Mouse (Mus musculus) MEL (cell line): ENCODE measurements at regions not wholly inside any gene's neighbourhood (a gene's known extent, or its start where the extent isn't known, plus 50 kb on each side); places are given as distances from the start of the nearest gene placed in this dataset.

Source experiments
- DNase-seq: peaks from one replicate; pipeline ENCODE4 v3.0.0; 2011; ENCODE audit warnings: low read depth, low spot score
- H3K27ac ChIP-seq: 2 replicates; pipeline ENCODE4 v1.5.1; 2012; ENCODE audit warnings: low read depth, mild to moderate bottlenecking, control low read depth, low read length, moderate library complexity; ENCODE audit not compliant: control insufficient read depth
- H3K27me3 ChIP-seq, 2 experiments: fragments of 150-350 bp in 1 of 2; sonication (generic) in 1 of 2; 2 replicates each; pipeline ENCODE4 v1.6.1; 2012; ENCODE audit warnings: low read length in 2 of 2, mild to moderate bottlenecking in 2 of 2, improper control_type of control experiment in 1 of 2, moderate library complexity in 1 of 2; ENCODE audit not compliant: insufficient read depth in 2 of 2, control insufficient read depth in 1 of 2
- H3K36me3 ChIP-seq, 2 experiments: 2 replicates each; pipeline ENCODE4 v1.6.1; 2012 to 2014; ENCODE audit warnings: low read length in 2 of 2, improper control_type of control experiment in 1 of 2, inconsistent platforms in 1 of 2, mild to moderate bottlenecking in 1 of 2; ENCODE audit not compliant: insufficient read depth in 2 of 2, control insufficient read depth in 1 of 2
- H3K4me1 ChIP-seq, 2 experiments: fragments of 150-350 bp in 1 of 2; sonication (generic) in 1 of 2; 2 replicates each; pipeline ENCODE4 v1.6.1; 2012; ENCODE audit warnings: low read length in 2 of 2, improper control_type of control experiment in 1 of 2, mild to moderate bottlenecking in 1 of 2; ENCODE audit not compliant: insufficient read depth in 2 of 2, control insufficient read depth in 1 of 2
- H3K4me3 ChIP-seq, 2 experiments: fragments of 150-350 bp in 1 of 2; sonication (generic) in 1 of 2; 2 replicates each; pipeline ENCODE4 v1.5.1; 2012; ENCODE audit warnings: low read depth in 2 of 2, low read length in 2 of 2, mild to moderate bottlenecking in 2 of 2, moderate library complexity in 2 of 2, control low read depth in 1 of 2, improper control_type of control experiment in 1 of 2; ENCODE audit not compliant: control insufficient read depth in 1 of 2, insufficient read depth in 1 of 2
- H3K79me2 ChIP-seq: 2 replicates; pipeline ENCODE4 v1.6.1; 2012; ENCODE audit warnings: mild to moderate bottlenecking, low read length, moderate library complexity; ENCODE audit not compliant: control insufficient read depth, poor library complexity, insufficient read depth
- H3K9ac ChIP-seq: 2 replicates; pipeline ENCODE4 v1.6.1; 2012; ENCODE audit warnings: low read depth, mild to moderate bottlenecking, control low read depth, low read length, moderate library complexity; ENCODE audit not compliant: control insufficient read depth, poor library complexity, severe bottlenecking
- H3K9me3 ChIP-seq: fragments of 150-350 bp; sonication (generic); replicated peaks from 2 replicates; pipeline ENCODE4 v1.6.1; 2012; ENCODE audit warnings: mild to moderate bottlenecking, low read length, improper control_type of control experiment, moderate library complexity; ENCODE audit not compliant: insufficient read depth
- CHD2 ChIP-seq: IDR thresholded peaks from 2 replicates; pipeline ENCODE4 v1.6.1; 2011; ENCODE audit warnings: low read length, improper control_type of control experiment
- E2F4 ChIP-seq: IDR thresholded peaks from 2 replicates; pipeline ENCODE4 v1.6.1; 2011; ENCODE audit warnings: low read depth, low read length, improper control_type of control experiment, borderline replicate concordance
- EP300 ChIP-seq, 2 experiments: IDR thresholded peaks; 2 replicates each; pipeline ENCODE4 v1.6.1; 2011; ENCODE audit warnings: improper control_type of control experiment in 2 of 2, low read length in 2 of 2, low read depth in 1 of 2, mild to moderate bottlenecking in 1 of 2
- GABPA ChIP-seq: IDR thresholded peaks from 2 replicates; pipeline ENCODE4 v1.6.1; 2012; ENCODE audit warnings: low read depth, mild to moderate bottlenecking, inconsistent platforms, low read length, improper control_type of control experiment, moderate library complexity
- MYC ChIP-seq: IDR thresholded peaks from 2 replicates; pipeline ENCODE4 v1.6.1; 2011; ENCODE audit warnings: low read depth, mild to moderate bottlenecking, low read length, improper control_type of control experiment, moderate library complexity
- NRF1 ChIP-seq: IDR thresholded peaks from 2 replicates; pipeline ENCODE4 v1.6.1; 2014; ENCODE audit warnings: low read depth, mild to moderate bottlenecking, inconsistent platforms, low read length, improper control_type of control experiment, moderate library complexity; ENCODE audit not compliant: poor library complexity, insufficient read depth, severe bottlenecking
- POLR2A ChIP-seq, 2 experiments: IDR thresholded peaks; 2 replicates each; pipeline ENCODE4 v1.6.1; 2011 to 2012; ENCODE audit warnings: low read length in 2 of 2, mild to moderate bottlenecking in 2 of 2, control low read depth in 1 of 2, improper control_type of control experiment in 1 of 2, low read depth in 1 of 2, moderate library complexity in 1 of 2; ENCODE audit not compliant: control insufficient read depth in 1 of 2, insufficient read depth in 1 of 2, poor library complexity in 1 of 2
- POLR2AphosphoS5 ChIP-seq: IDR thresholded peaks from 2 replicates; pipeline ENCODE4 v1.6.1; 2012; ENCODE audit warnings: low read depth, borderline replicate concordance, mild to moderate bottlenecking, inconsistent platforms, low read length, moderate library complexity, mixed read lengths
- RAD21 ChIP-seq: IDR thresholded peaks from 2 replicates; pipeline ENCODE4 v1.6.1; 2011; ENCODE audit warnings: mild to moderate bottlenecking, low read depth, low read length, improper control_type of control experiment
- SIN3A ChIP-seq: IDR thresholded peaks from 2 replicates; pipeline ENCODE4 v1.6.1; 2012; ENCODE audit warnings: low read length, improper control_type of control experiment, inconsistent platforms
- TAL1 ChIP-seq: IDR thresholded peaks from 2 replicates; pipeline ENCODE4 v1.6.1; 2012; ENCODE audit warnings: mild to moderate bottlenecking, inconsistent platforms, low read length, moderate library complexity, mixed read lengths
- TBP ChIP-seq: IDR thresholded peaks from 2 replicates; pipeline ENCODE4 v1.8.0; 2011; ENCODE audit warnings: low read depth, low read length, improper control_type of control experiment
- USF2 ChIP-seq, 2 experiments: IDR thresholded peaks; 2 replicates each; pipeline ENCODE4 v1.6.1; 2011 to 2012; ENCODE audit warnings: improper control_type of control experiment in 2 of 2, low read length in 2 of 2, borderline replicate concordance in 1 of 2, inconsistent platforms in 1 of 2, low read depth in 1 of 2, mild to moderate bottlenecking in 1 of 2; ENCODE audit not compliant: insufficient read depth in 1 of 2
- ZKSCAN1 ChIP-seq: IDR thresholded peaks from 2 replicates; pipeline ENCODE4 v1.6.1; 2012; ENCODE audit warnings: low read depth, mild to moderate bottlenecking, inconsistent platforms, low read length, improper control_type of control experiment, moderate library complexity
- ZMIZ1 ChIP-seq: IDR thresholded peaks from 2 replicates; pipeline ENCODE4 v1.6.1; 2012; ENCODE audit warnings: low read depth, mild to moderate bottlenecking, inconsistent platforms, low read length, improper control_type of control experiment, moderate library complexity
- ZNF384 ChIP-seq: IDR thresholded peaks from 2 replicates; pipeline ENCODE4 v1.6.1; 2012; ENCODE audit warnings: low read depth, mild to moderate bottlenecking, inconsistent platforms, low read length, improper control_type of control experiment

GRCm38 (mm10) chr5:111671762-111672161 lies 62.0 kb upstream of the Gm26897 start:
- H3K36me3 ChIP-seq: no peaks in the 10 kb centered on the region
- TF ChIP-seq CHD2: no peak
- TF ChIP-seq USF2 (IDR thresholded peaks at IDR 0.05; ENCODE audit: borderline replicate concordance in 1 of 2, insufficient read depth in 1 of 2, low read depth in 1 of 2, low read length in 2 of 2): no peak
- no peak for TF ChIP-seq MYC
- no peak for DNase-seq
- no peak overlapping the region for H3K27ac ChIP-seq
- H3K9ac ChIP-seq: no peak overlapping the region
- H3K9me3 ChIP-seq: no peaks in the 10 kb centered on the region
- H3K27me3 ChIP-seq: no peaks in the 10 kb centered on the region
- H3K4me1 ChIP-seq: no peaks in the 10 kb centered on the region
- H3K4me3 ChIP-seq: no peak overlapping the region
- no peaks in the 10 kb centered on the region for H3K79me2 ChIP-seq

DNA sequence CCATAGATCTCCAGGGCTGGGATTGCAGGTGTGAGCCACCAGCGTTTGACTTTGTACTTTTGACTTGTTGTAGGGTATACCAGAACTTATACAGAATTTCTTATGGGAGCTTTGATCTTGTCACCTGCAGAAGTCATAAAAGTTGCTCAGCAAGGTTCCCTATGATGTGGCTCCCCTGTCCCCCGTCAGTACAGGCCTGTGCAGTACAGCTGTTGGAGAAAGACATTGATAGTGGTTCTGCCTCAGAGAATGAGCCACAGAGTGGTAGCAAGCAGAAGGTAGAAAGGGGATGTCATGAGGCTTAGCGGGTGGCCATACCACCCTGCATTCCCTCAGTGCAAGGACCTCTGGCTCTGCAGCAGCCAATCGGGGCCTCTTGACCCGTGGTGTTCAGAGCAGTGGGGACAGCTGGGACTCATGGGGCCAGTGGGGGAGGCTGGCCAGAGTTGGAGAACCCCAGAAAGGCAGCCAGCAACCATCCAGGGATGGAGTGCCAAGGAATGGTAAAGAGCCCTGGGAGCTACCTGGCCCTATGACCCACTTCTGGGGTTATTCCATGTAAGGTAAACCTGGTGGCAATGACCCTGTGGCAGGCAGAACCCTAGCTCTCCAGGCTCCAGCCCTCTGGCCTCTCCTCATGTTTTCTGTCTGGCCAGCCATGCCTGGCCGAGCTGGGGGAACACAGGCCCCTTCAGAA lies 58.6 kb upstream of the Gm26897 start:
- H3K4me1 ChIP-seq: no peaks in the 10 kb centered on the region
- H3K27ac ChIP-seq: no peak overlapping the region
- DNase-seq: no peak
- no peaks in the 10 kb centered on the region for H3K79me2 ChIP-seq
- H3K27me3 ChIP-seq: no peaks in the 10 kb centered on the region
- H3K36me3 ChIP-seq: no peaks in the 10 kb centered on the region
- H3K9ac ChIP-seq: no peak overlapping the region
- H3K4me3 ChIP-seq: no peak overlapping the region
- no peaks in the 10 kb centered on the region for H3K9me3 ChIP-seq
- TF ChIP-seq POLR2AphosphoS5 (no peak), E2F4 (no peak), CHD2 (no peak), POLR2A (IDR thresholded peaks at IDR 0.05; ENCODE audit: control insufficient read depth in 1 of 2, insufficient read depth in 1 of 2, low read depth in 1 of 2, low read length in 2 of 2, poor library complexity in 1 of 2) (no peak), ZKSCAN1 (no peak), SIN3A (no peak), TBP (no peak)

DNA sequence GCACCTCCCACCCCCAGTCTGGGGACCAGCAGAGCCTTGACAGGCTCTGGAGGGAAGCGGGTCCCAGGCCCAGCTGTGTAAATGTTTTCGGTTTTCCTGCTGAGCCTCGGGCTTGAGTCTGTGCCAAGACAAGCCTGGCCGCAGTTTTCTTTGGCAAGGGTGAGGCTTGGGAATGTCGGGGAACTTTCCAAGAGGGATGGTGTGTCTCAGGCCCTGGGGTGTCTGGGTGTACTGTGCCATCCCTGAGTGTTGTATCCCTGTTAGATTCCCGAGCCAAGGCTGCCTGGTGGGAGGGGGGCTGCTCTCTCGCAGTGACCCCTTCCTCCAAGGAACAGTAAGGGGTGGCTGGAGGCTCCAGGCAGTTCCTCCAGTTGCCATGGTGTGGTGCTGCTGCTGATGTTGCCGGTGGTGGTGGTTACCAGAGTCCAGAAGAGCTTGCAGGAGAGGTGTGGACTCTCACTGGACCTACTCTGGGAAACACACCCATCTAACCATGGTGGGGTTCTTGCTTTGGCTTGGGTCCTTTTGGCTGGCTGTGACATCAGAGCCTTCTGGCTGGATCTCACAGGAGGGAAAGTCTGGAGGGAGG lies 58.0 kb upstream of the Gm26897 start:
- Histone ChIP-seq H3K79me2 (no peaks in the 10 kb centered on the region), H3K27me3 (no peaks in the 10 kb centered on the region), H3K36me3 (no peaks in the 10 kb centered on the region), H3K27ac (no peak overlapping the region), H3K4me1 (no peaks in the 10 kb centered on the region), H3K4me3 (no peak overlapping the region), H3K9me3 (no peaks in the 10 kb centered on the region), H3K9ac (no peak overlapping the region)
- DNase-seq: no peak
- no peak for TF ChIP-seq EP300 (IDR thresholded peaks at IDR 0.05; ENCODE audit: low read depth in 1 of 2, low read length in 2 of 2)
- no peak for TF ChIP-seq TAL1
- TF ChIP-seq ZMIZ1: no peak
- no peak for TF ChIP-seq POLR2A (IDR thresholded peaks at IDR 0.05; ENCODE audit: control insufficient read depth in 1 of 2, insufficient read depth in 1 of 2, low read depth in 1 of 2, low read length in 2 of 2, poor library complexity in 1 of 2)
- no peak for TF ChIP-seq NRF1
- no peak for TF ChIP-seq MYC
- TF ChIP-seq RAD21: no peak
- TF ChIP-seq GABPA: no peak
- TF ChIP-seq ZNF384: no peak
